Mouse (Mus musculus) C2C12 (cell line): ENCODE data around the gene Fut9. TPM values are rescaled to one million over a fixed set of nuclear protein-coding genes. Genes with fewer than 3 reads are reported as not detected.
A peak's percentile ranks its signal among the peaks of the same experiment; 100 is the strongest.

ENCODE experiments used
- H3K27me3 ChIP-seq: one replicate; pipeline ENCODE4 v1.6.1; 2011; ENCODE audit not compliant: control insufficient read depth, insufficient read depth, insufficient read length
- H3K36me3 ChIP-seq: one replicate; pipeline ENCODE4 v1.6.1; 2011; ENCODE audit not compliant: control insufficient read depth, insufficient read depth
- H3K4me3 ChIP-seq: one replicate; pipeline ENCODE4 v1.5.1; 2011; ENCODE audit warnings: mild to moderate bottlenecking, control low read depth; ENCODE audit not compliant: poor library complexity, insufficient read depth, severe bottlenecking
- H3K79me2 ChIP-seq: one replicate; pipeline ENCODE4 v1.6.1; 2011; ENCODE audit not compliant: control insufficient read depth, insufficient read depth
- H3K79me3 ChIP-seq: one replicate; pipeline ENCODE4 v1.6.1; 2011; ENCODE audit warnings: low read depth, control low read depth
- H3ac ChIP-seq: one replicate; pipeline ENCODE3; 2011; ENCODE audit warnings: low read depth; ENCODE audit not compliant: control insufficient read depth, insufficient read length
- CEBPB ChIP-seq: IDR thresholded peaks from one replicate; pipeline ENCODE4 v1.6.1; 2011; ENCODE audit warnings: low read depth, mild to moderate bottlenecking, control low read depth, moderate library complexity
- CTCF ChIP-seq: IDR thresholded peaks from one replicate; pipeline ENCODE4 v1.5.1; 2011; ENCODE audit not compliant: control insufficient read depth, insufficient read depth, insufficient read length
- FOSL1 ChIP-seq: IDR thresholded peaks from one replicate; pipeline ENCODE4 v1.8.0; 2011; ENCODE audit warnings: mild to moderate bottlenecking, low read length; ENCODE audit not compliant: poor library complexity, insufficient read depth, severe bottlenecking
- MAX ChIP-seq: IDR thresholded peaks from one replicate; pipeline ENCODE4 v1.6.1; 2011; ENCODE audit warnings: mild to moderate bottlenecking, control low read depth
- MYOD1 ChIP-seq: IDR thresholded peaks from one replicate; pipeline ENCODE4 v1.6.1; 2011; ENCODE audit warnings: low read depth; ENCODE audit not compliant: control insufficient read depth, insufficient read length
- MYOG ChIP-seq: IDR thresholded peaks from one replicate; pipeline ENCODE4 v1.6.1; 2011; ENCODE audit not compliant: control insufficient read depth, insufficient read length; ENCODE audit errors: extremely low read depth
- USF1 ChIP-seq: IDR thresholded peaks from one replicate; pipeline ENCODE4 v1.6.1; 2011; ENCODE audit warnings: low read depth, mild to moderate bottlenecking, control low read depth, moderate library complexity
- polyA plus RNA-seq: library from polyadenylated mRNA; unstranded; fragments of >200 nt; fragmentation: generic; extraction: Trizol; gene quantifications from one replicate; pipeline ENCODE4 v1.2.1, GENCODE M21; 2012; ENCODE audit warnings: missing spikeins

The Fut9 gene
- polyA plus RNA-seq, 1 experiment, result 0.50 TPM

GRCm38 (mm10) chr4:25664196-25664595 is 135.8 kb downstream of the Fut9 start:
- Histone ChIP-seq H3K36me3 (no peaks in the 10 kb centered on the region), H3K79me2 (no peaks in the 10 kb centered on the region), H3K27me3 (no peaks in the 10 kb centered on the region), H3K79me3 (no peaks in the 10 kb centered on the region), H3ac (no peak overlapping the region), H3K4me3 (no peak overlapping the region)
- no peak for TF ChIP-seq MAX
- TF ChIP-seq MYOG, result no peak
- no peak for TF ChIP-seq USF1
- no peak for TF ChIP-seq MYOD1
- no peak for TF ChIP-seq FOSL1
- TF ChIP-seq CEBPB, result no peak
- no peak for TF ChIP-seq CTCF

GRCm38 (mm10) chr4:25661204-25661727 is 138.8 kb downstream of the Fut9 start:
- H3K79me2 ChIP-seq, result no peaks in the 10 kb centered on the region
- no peaks in the 10 kb centered on the region for H3K27me3 ChIP-seq
- TF ChIP-seq CEBPB (no peak), MAX (no peak), MYOD1 (no peak), USF1 (no peak), FOSL1 (no peak), CTCF (no peak), MYOG (no peak)
- H3K4me3 ChIP-seq, result no peak overlapping the region
- H3ac ChIP-seq, result no peak overlapping the region
- no peaks in the 10 kb centered on the region for H3K36me3 ChIP-seq
- no peaks in the 10 kb centered on the region for H3K79me3 ChIP-seq

DNA sequence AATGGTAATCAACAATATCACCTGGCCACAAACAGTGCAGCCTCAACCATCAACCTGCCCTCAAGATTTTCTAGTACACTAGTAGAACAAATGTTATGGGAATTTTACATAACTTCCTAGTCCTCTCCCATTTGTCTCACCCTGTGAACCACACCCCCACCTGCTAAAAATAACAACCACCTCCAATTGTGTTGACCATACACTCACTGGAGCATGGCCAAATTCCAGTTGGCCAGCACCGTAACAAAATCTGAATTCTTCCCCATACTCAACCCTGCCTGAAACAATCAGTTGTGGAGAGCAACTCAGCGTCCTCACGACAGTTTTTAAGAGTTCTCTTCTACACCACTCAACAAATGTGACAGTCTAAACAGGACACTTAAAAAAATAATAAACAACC is 141.3 kb downstream of the Fut9 start:
- TF ChIP-seq MAX, result no peak
- no peaks in the 10 kb centered on the region for H3K79me2 ChIP-seq
- H3K36me3 ChIP-seq, result no peaks in the 10 kb centered on the region
- H3K79me3 ChIP-seq, result no peaks in the 10 kb centered on the region
- no peak overlapping the region for H3K4me3 ChIP-seq
- H3K27me3 ChIP-seq, result no peaks in the 10 kb centered on the region
- H3ac ChIP-seq, result no peak overlapping the region

GRCm38 (mm10) chr4:25651902-25652301 is 148.1 kb downstream of the Fut9 start:
- Histone ChIP-seq H3K79me3 (no peaks in the 10 kb centered on the region), H3K79me2 (no peaks in the 10 kb centered on the region), H3K4me3 (no peak overlapping the region), H3K27me3 (no peaks in the 10 kb centered on the region), H3K36me3 (no peaks in the 10 kb centered on the region), H3ac (no peak overlapping the region)
- TF ChIP-seq USF1, result no peak
- no peak for TF ChIP-seq MYOG
- peak; percentile 21 for TF ChIP-seq MYOD1
- TF ChIP-seq MAX, result no peak
- TF ChIP-seq CTCF, result no peak
- peak; percentile 59 for TF ChIP-seq CEBPB
- no peak for TF ChIP-seq FOSL1

- Histone ChIP-seq H3K4me3 (no peak overlapping the region), H3K79me2 (no peaks in the 10 kb centered on the region), H3ac (no peak overlapping the region), H3K79me3 (no peaks in the 10 kb centered on the region), H3K36me3 (no peaks in the 10 kb centered on the region), H3K27me3 (no peaks in the 10 kb centered on the region)
- TF ChIP-seq USF1 (no peak), MYOD1 (no peak), MYOG (no peak)
Measured at GRCm38 (mm10) chr4:25648107-25648506, 151.9 kb downstream of the Fut9 start.

DNA sequence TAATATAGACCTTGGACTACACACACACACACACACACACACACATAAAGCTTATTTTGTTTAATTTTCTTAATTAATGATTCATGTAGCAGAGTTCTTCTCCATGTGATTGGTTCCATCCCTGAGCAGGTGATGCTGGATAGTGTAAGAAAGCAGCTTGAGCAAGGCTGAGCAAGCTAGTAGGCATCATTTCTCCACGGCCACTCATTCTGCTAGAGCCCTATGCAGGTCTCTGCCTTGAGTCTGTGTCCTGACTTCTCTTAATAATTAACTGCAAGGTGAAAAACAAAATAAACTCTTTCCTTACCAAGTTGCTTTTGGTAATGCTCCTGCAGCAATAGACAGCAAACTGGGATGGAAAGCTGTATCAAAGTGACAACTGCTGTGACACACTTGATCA is 152.5 kb downstream of the Fut9 start:
- Histone ChIP-seq H3ac (no peak overlapping the region), H3K79me2 (no peaks in the 10 kb centered on the region), H3K36me3 (no peaks in the 10 kb centered on the region), H3K79me3 (no peaks in the 10 kb centered on the region), H3K4me3 (no peak overlapping the region), H3K27me3 (no peaks in the 10 kb centered on the region)
- no peak for TF ChIP-seq CEBPB
- no peak for TF ChIP-seq MYOG
- no peak for TF ChIP-seq MAX
- no peak for TF ChIP-seq FOSL1
- no peak for TF ChIP-seq USF1
- TF ChIP-seq MYOD1, result no peak
- no peak for TF ChIP-seq CTCF
